Mouse (Mus musculus): Measurements from ENCODE around the gene Lipc.

GRCm38 (mm10) chr9:70751504-70752222, 200.4 kb downstream of the Lipc start:
- TF ChIP-seq MYOD1 (IDR thresholded peaks at IDR 0.05; ENCODE audit: control insufficient read depth in 1 of 3, insufficient read length in 2 of 3, low read depth in 2 of 3) = no peak
- no peak for TF ChIP-seq E2F4 (IDR thresholded peaks at IDR 0.05; ENCODE audit: insufficient read depth)
- no peak for TF ChIP-seq MAX (IDR thresholded peaks at IDR 0.05; ENCODE audit: low read depth)
- no peak for TF ChIP-seq POLR2A (IDR thresholded peaks at IDR 0.05; ENCODE audit: insufficient read length, low read depth)
- TF ChIP-seq TCF12 (IDR thresholded peaks at IDR 0.05; ENCODE audit: insufficient read depth, poor library complexity, severe bottlenecking) = no peak
- TF ChIP-seq REST (IDR thresholded peaks at IDR 0.05; ENCODE audit: insufficient read depth, insufficient read length) = no peak

Measured in myocyte (in vitro differentiated cells).